Mouse (Mus musculus): ENCODE data around the gene Nr1h4. TPM values are rescaled to one million over a fixed set of nuclear protein-coding genes. Genes with fewer than 3 reads are reported as not detected.

Gene Nr1h4
- polyA plus RNA-seq, 1 experiment from 2014 or later = 1.2 TPM

DNA sequence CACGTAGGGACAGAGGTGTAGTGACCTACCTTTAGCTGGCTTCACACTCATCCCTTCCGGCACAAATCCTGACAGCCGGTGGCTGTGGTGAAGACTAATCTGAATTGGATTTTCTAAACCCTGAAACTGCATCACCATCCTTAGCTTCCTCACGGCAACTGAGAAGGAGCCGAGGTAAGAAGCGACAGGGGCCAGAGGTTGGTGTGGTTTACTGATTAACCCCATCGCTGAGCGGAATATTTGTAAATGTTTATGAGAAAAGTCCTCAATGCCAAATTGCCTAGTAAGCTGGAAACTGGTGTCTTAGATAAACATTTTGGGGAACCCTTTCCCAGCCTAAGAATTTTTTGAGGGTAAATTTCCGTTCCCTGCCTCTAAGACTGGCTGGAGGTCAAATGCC lies 26.9 kb downstream of the Nr1h4 start:
- H3K9me3 ChIP-seq (ENCODE audit: control insufficient read depth, low read length) = no peaks in the 10 kb centered on the region
- WGBS = 88% methylated on average over 9 of the region's 9 CpGs
- no peaks in the 10 kb centered on the region for H3K27me3 ChIP-seq (ENCODE audit: control insufficient read depth, insufficient read depth, low read length)
- no peak for ATAC-seq (ENCODE audit: insufficient number of reproducible peaks, insufficient read depth, low FRiP score, low read depth)
- no peak overlapping the region for H3K27ac ChIP-seq (replicated peaks in 1 of 2; ENCODE audit: control insufficient read depth in 1 of 2, insufficient read depth in 1 of 2, low read depth in 2 of 2, low read length in 2 of 2)
- no peak overlapping the region for H3K4me2 ChIP-seq (ENCODE audit: low read length)
- no peaks in the 10 kb centered on the region for H3K4me1 ChIP-seq (ENCODE audit: control insufficient read depth in 2 of 2, insufficient read depth in 2 of 2, low read length in 2 of 2)
- H3K9ac ChIP-seq (ENCODE audit: low read length) = no peak overlapping the region
- H3K36me3 ChIP-seq (ENCODE audit: control insufficient read depth, insufficient read depth, low read length) = no peaks in the 10 kb centered on the region
- no peak overlapping the region for H3K4me3 ChIP-seq (ENCODE audit: control insufficient read depth in 1 of 2, insufficient read depth in 1 of 2, low read depth in 1 of 2, low read length in 2 of 2)

DNA sequence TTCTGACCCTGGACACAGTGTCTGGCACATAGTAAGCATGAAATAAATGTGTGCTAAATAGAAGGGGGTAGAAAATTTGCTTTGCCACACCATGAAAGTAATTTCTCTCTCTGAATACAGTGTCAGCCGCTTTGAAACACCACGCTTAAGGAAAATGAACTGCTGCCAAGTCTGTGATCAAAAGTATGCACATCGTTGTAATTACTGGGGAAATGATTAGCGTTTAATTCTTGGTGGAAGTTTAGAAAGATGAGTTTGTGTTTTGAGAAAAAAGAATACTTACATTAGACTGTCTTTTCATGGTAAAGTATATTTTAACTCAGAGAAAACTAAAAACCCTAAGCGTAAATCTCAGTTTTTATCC lies 27.8 kb downstream of the Nr1h4 start:
- no peak for ATAC-seq (ENCODE audit: insufficient number of reproducible peaks, insufficient read depth, low FRiP score, low read depth)
- Histone ChIP-seq H3K9ac (ENCODE audit: low read length) (no peak overlapping the region), H3K27ac (replicated peaks in 1 of 2; ENCODE audit: control insufficient read depth in 1 of 2, insufficient read depth in 1 of 2, low read depth in 2 of 2, low read length in 2 of 2) (no peak overlapping the region), H3K4me2 (ENCODE audit: low read length) (no peak overlapping the region), H3K27me3 (ENCODE audit: control insufficient read depth, insufficient read depth, low read length) (no peaks in the 10 kb centered on the region), H3K4me1 (ENCODE audit: control insufficient read depth in 2 of 2, insufficient read depth in 2 of 2, low read length in 2 of 2) (no peaks in the 10 kb centered on the region), H3K36me3 (ENCODE audit: control insufficient read depth, insufficient read depth, low read length) (no peaks in the 10 kb centered on the region), H3K4me3 (ENCODE audit: control insufficient read depth in 1 of 2, insufficient read depth in 1 of 2, low read depth in 1 of 2, low read length in 2 of 2) (no peak overlapping the region), H3K9me3 (ENCODE audit: control insufficient read depth, low read length) (no peaks in the 10 kb centered on the region)
- whole genome bisulfite sequencing = 77% methylated on average over 5 of the region's 5 CpGs

DNA sequence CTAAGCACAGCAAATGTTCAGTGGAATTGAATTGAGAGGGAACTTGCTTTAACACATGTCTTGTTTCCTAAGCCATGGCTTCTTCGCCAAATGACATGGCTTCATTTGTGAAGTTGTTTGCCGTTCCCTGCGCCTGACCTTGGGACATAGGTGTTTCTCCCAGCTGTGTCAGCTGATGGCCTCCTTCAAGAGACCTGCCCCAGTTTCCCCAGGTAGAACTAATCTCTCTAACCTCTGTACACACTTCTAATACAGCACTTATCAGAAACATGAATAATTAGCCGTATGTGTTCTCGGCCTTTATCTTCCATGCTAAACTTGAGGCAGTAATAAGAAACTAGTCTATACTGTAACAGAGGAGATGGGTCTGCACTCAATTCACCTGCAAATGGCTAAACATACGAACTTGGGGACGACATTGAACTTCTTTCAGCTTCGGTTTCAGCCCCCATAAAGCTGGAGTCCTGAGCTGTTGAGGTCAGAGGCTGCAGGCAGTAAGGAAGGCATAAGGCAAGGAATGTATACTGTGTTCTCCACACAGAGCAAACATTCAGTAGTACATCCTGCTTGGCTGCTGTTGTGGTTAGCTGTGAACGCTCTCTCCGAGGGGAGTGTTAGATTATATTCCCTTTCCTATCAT lies 28.3 kb downstream of the Nr1h4 start:
- H3K9me3 ChIP-seq (ENCODE audit: control insufficient read depth, low read length) = no peaks in the 10 kb centered on the region
- H3K27ac ChIP-seq (replicated peaks in 1 of 2; ENCODE audit: control insufficient read depth in 1 of 2, insufficient read depth in 1 of 2, low read depth in 2 of 2, low read length in 2 of 2) = no peak overlapping the region
- 78% methylated on average over 10 of the region's 10 CpGs for WGBS
- H3K4me3 ChIP-seq (ENCODE audit: control insufficient read depth in 1 of 2, insufficient read depth in 1 of 2, low read depth in 1 of 2, low read length in 2 of 2) = no peak overlapping the region
- H3K36me3 ChIP-seq (ENCODE audit: control insufficient read depth, insufficient read depth, low read length) = no peaks in the 10 kb centered on the region
- H3K27me3 ChIP-seq (ENCODE audit: control insufficient read depth, insufficient read depth, low read length) = no peaks in the 10 kb centered on the region
- H3K4me2 ChIP-seq (ENCODE audit: low read length) = no peak overlapping the region
- no peak overlapping the region for H3K9ac ChIP-seq (ENCODE audit: low read length)
- no peak for ATAC-seq (ENCODE audit: insufficient number of reproducible peaks, insufficient read depth, low FRiP score, low read depth)
- H3K4me1 ChIP-seq (ENCODE audit: control insufficient read depth in 2 of 2, insufficient read depth in 2 of 2, low read length in 2 of 2) = no peaks in the 10 kb centered on the region

DNA sequence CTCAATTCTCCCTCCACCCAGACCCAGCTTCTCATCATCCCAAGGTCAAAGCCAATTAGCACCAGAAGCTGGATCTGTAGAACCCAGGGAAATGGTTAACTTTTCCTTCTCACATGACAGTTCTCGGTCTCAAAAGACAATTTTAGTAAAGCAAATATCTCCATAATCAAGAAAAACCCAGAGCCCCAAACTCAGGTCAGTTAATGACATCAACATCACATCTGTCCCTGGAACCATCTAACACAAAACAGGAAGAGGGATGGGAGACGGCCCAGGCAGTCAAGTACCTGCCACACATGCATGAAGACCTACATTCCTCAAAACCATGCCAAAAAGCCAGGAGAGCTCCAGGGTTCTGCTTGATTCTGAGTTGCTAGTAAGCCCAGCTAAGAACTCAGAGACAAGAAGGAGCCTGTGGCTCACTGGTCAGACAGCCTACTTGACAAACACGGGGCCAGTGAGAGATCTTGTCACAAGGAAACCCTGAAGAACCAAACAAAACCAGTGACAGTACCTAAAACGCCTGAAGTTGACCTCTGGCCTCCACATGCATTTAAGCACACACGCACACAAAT lies 30.3 kb downstream of the Nr1h4 start:
- H3K4me2 ChIP-seq (ENCODE audit: low read length) = no peak overlapping the region
- H3K9me3 ChIP-seq (ENCODE audit: control insufficient read depth, low read length) = no peaks in the 10 kb centered on the region
- no peak overlapping the region for H3K27ac ChIP-seq (replicated peaks in 1 of 2; ENCODE audit: control insufficient read depth in 1 of 2, insufficient read depth in 1 of 2, low read depth in 2 of 2, low read length in 2 of 2)
- no peaks in the 10 kb centered on the region for H3K27me3 ChIP-seq (ENCODE audit: control insufficient read depth, insufficient read depth, low read length)
- ATAC-seq (ENCODE audit: insufficient number of reproducible peaks, insufficient read depth, low FRiP score, low read depth) = no peak
- no peak overlapping the region for H3K9ac ChIP-seq (ENCODE audit: low read length)
- H3K4me3 ChIP-seq (ENCODE audit: control insufficient read depth in 1 of 2, insufficient read depth in 1 of 2, low read depth in 1 of 2, low read length in 2 of 2) = no peak overlapping the region
- H3K4me1 ChIP-seq (ENCODE audit: control insufficient read depth in 2 of 2, insufficient read depth in 2 of 2, low read length in 2 of 2) = no peaks in the 10 kb centered on the region
- WGBS = 59% methylated on average over 5 of the region's 5 CpGs
- no peaks in the 10 kb centered on the region for H3K36me3 ChIP-seq (ENCODE audit: control insufficient read depth, insufficient read depth, low read length)

DNA sequence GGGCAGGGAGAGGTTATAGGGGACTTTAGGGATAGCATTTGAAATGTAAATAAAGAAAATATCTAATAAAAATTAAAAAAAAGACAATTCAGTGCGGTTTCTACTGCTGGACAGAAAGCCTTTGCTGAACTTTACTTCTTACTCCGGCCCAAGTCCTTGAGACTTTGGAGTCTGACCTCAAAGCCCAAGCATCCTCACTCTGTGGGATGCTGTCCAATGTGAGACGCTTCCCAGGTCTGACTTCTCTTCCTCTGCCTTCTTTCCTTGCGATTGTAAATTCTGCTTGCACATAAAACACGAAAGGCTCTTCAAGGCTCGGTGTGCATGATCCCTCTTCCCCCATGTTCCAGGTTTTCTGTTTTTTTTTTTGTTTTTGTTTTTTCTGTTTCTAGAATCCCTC lies 31.5 kb downstream of the Nr1h4 start:
- Histone ChIP-seq H3K9ac (ENCODE audit: low read length) (no peak overlapping the region), H3K27me3 (ENCODE audit: control insufficient read depth, insufficient read depth, low read length) (no peaks in the 10 kb centered on the region), H3K36me3 (ENCODE audit: control insufficient read depth, insufficient read depth, low read length) (no peaks in the 10 kb centered on the region), H3K4me2 (ENCODE audit: low read length) (no peak overlapping the region), H3K9me3 (ENCODE audit: control insufficient read depth, low read length) (no peaks in the 10 kb centered on the region), H3K4me1 (ENCODE audit: control insufficient read depth in 2 of 2, insufficient read depth in 2 of 2, low read length in 2 of 2) (no peaks in the 10 kb centered on the region), H3K4me3 (ENCODE audit: control insufficient read depth in 1 of 2, insufficient read depth in 1 of 2, low read depth in 1 of 2, low read length in 2 of 2) (no peak overlapping the region), H3K27ac (replicated peaks in 1 of 2; ENCODE audit: control insufficient read depth in 1 of 2, insufficient read depth in 1 of 2, low read depth in 2 of 2, low read length in 2 of 2) (no peak overlapping the region)
- no peak for ATAC-seq (ENCODE audit: insufficient number of reproducible peaks, insufficient read depth, low FRiP score, low read depth)
- 78% methylated on average over 6 of the region's 6 CpGs for WGBS

DNA sequence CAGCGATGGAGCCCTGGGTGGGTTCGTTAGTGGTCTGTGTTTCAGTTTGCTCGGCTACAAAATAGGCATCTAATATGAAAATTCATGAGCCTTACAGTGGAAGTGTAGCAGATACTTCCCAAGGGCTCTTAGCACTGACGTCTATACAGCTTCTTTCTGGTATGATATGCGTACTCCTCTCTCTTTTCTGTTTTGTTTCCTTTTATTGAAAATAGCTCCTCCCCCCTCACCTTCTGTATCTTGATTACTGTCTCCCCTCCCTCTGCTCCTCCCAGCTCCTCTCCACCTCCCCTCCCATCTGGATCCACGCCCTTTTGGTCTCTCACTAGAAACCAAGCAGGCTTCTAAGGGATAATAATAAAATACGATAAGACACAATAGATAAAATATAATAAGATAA lies 37.8 kb downstream of the Nr1h4 start:
- Histone ChIP-seq H3K36me3 (ENCODE audit: control insufficient read depth, insufficient read depth, low read length) (no peaks in the 10 kb centered on the region), H3K4me1 (ENCODE audit: control insufficient read depth in 2 of 2, insufficient read depth in 2 of 2, low read length in 2 of 2) (no peaks in the 10 kb centered on the region), H3K4me2 (ENCODE audit: low read length) (no peak overlapping the region), H3K9ac (ENCODE audit: low read length) (no peak overlapping the region), H3K27ac (replicated peaks in 1 of 2; ENCODE audit: control insufficient read depth in 1 of 2, insufficient read depth in 1 of 2, low read depth in 2 of 2, low read length in 2 of 2) (no peak overlapping the region), H3K27me3 (ENCODE audit: control insufficient read depth, insufficient read depth, low read length) (no peaks in the 10 kb centered on the region), H3K9me3 (ENCODE audit: control insufficient read depth, low read length) (no peaks in the 10 kb centered on the region), H3K4me3 (ENCODE audit: control insufficient read depth in 1 of 2, insufficient read depth in 1 of 2, low read depth in 1 of 2, low read length in 2 of 2) (no peak overlapping the region)
- 80% methylated on average over 7 of the region's 7 CpGs for WGBS
- no peak for ATAC-seq (ENCODE audit: insufficient number of reproducible peaks, insufficient read depth, low FRiP score, low read depth)

DNA sequence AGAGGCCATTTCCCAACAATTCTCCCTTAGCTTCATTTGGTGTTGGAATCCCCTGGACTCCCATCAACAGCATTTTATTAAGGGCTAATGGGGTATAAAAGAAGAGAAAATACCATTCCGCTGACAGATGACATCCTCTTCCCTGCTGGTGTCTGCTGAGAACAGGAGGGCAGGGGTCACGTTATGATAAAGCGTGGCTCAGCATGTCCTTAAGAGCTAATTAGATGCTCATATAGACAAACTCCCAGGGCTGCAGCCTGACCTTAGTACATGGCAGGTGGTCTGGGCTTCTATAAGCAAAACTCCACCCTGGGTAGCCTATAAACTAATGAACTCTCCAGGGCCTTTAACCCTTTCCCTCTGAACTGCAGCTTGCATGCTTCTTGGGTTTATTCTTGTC lies 42.1 kb downstream of the Nr1h4 start:
- no peaks in the 10 kb centered on the region for H3K27me3 ChIP-seq (ENCODE audit: control insufficient read depth, insufficient read depth, low read length)
- ATAC-seq (ENCODE audit: insufficient number of reproducible peaks, insufficient read depth, low FRiP score, low read depth) = no peak
- no peaks in the 10 kb centered on the region for H3K9me3 ChIP-seq (ENCODE audit: control insufficient read depth, low read length)
- no peak overlapping the region for H3K27ac ChIP-seq (replicated peaks in 1 of 2; ENCODE audit: control insufficient read depth in 1 of 2, insufficient read depth in 1 of 2, low read depth in 2 of 2, low read length in 2 of 2)
- no peaks in the 10 kb centered on the region for H3K36me3 ChIP-seq (ENCODE audit: control insufficient read depth, insufficient read depth, low read length)
- H3K4me1 ChIP-seq (ENCODE audit: control insufficient read depth in 2 of 2, insufficient read depth in 2 of 2, low read length in 2 of 2) = no peaks in the 10 kb centered on the region
- no peak overlapping the region for H3K4me2 ChIP-seq (ENCODE audit: low read length)
- no peak overlapping the region for H3K9ac ChIP-seq (ENCODE audit: low read length)
- 59% methylated on average over 3 of the region's 3 CpGs for WGBS
- H3K4me3 ChIP-seq (ENCODE audit: control insufficient read depth in 1 of 2, insufficient read depth in 1 of 2, low read depth in 1 of 2, low read length in 2 of 2) = no peak overlapping the region

DNA sequence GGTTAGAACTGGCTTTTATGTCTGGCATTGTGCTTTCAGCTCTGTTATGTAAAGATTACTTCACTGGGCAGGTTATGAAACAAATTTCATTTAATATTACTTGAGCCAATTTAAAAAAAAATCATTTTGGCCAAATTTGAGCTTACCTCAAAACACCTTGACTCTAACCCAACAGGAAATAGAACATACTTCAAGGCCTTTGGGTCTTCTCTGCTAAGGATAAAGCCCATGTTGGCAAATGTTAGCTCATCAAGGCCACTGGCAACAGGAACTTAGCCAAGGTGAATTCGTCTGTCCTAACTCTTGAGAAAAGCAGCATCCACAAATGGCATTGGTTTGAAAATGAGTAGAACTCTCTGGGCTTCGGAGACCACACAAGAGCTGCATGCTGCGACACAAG lies 43.1 kb downstream of the Nr1h4 start:
- Histone ChIP-seq H3K27me3 (ENCODE audit: control insufficient read depth, insufficient read depth, low read length) (no peaks in the 10 kb centered on the region), H3K9ac (ENCODE audit: low read length) (no peak overlapping the region), H3K4me2 (ENCODE audit: low read length) (no peak overlapping the region), H3K36me3 (ENCODE audit: control insufficient read depth, insufficient read depth, low read length) (no peaks in the 10 kb centered on the region), H3K4me1 (ENCODE audit: control insufficient read depth in 2 of 2, insufficient read depth in 2 of 2, low read length in 2 of 2) (no peaks in the 10 kb centered on the region), H3K9me3 (ENCODE audit: control insufficient read depth, low read length) (no peaks in the 10 kb centered on the region), H3K27ac (replicated peaks in 1 of 2; ENCODE audit: control insufficient read depth in 1 of 2, insufficient read depth in 1 of 2, low read depth in 2 of 2, low read length in 2 of 2) (no peak overlapping the region), H3K4me3 (ENCODE audit: control insufficient read depth in 1 of 2, insufficient read depth in 1 of 2, low read depth in 1 of 2, low read length in 2 of 2) (no peak overlapping the region)
- WGBS = 87% methylated on average over 3 of the region's 3 CpGs
- ATAC-seq (ENCODE audit: insufficient number of reproducible peaks, insufficient read depth, low FRiP score, low read depth) = no peak

All from heart, embryonic 14.5 days (tissue).